Mouse (Mus musculus) frontal cortex, adult (tissue): ENCODE measurements around the gene Veph1.
A peak's percentile ranks its signal among the peaks of the same experiment; 100 is the strongest.

ENCODE experiments used
- ATAC-seq: cut with Nextera tagmentation; 2 replicates; pipeline ENCODE4 v1.9.2; 2017; ENCODE audit warnings: mild to moderate bottlenecking, moderate library complexity, mixed read lengths; ENCODE audit not compliant: low TSS enrichment

Gene Veph1

GRCm38 (mm10) chr3:66296545-66296944, at the start of gene Veph1:
TSS of gene Veph1 (minus strand) at chr3:66296837.
- no peak for ATAC-seq

GRCm38 (mm10) chr3:66340742-66341141, 44.1 kb upstream of the Veph1 start:
- no peak for ATAC-seq

- no peak for ATAC-seq
Observed at GRCm38 (mm10) chr3:66332401-66332729, 35.7 kb upstream of the Veph1 start.

DNA sequence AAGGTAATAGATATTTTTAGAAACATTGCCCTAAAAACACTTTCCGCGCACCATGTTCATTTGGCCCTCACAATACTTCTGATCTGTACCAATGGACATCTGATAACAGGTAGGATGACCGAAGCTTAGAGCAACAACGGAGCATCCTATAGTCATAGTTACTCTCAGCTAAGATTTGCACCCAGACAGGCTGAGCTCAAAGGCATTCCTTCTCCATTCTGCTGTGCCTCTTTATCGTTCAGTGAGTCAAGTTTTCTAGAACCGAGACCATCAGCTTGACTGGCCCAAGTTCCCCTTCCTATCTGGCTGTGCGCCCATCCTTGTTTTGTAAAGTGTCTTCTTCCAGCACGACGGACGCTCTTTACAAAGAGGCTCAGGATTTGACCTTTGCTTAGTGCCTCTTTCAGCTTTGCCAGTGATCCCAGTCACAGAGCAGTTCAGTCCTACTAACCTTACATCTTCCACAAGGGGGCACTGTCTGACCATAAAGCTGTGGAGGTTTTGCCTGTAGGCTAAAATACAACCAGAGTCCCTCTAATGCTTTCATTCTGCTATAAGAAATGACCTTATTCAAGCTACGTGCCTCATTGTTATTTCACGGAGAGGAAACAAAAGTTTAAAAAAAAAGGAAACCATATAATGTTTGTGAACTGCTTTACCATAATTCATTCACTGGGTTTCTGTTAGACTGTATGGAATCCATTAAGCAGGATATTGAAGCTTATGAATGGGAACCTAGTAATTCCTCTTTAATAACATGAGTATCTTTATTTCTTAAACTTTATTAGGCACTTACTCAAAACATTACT, 35.2 kb upstream of the Veph1 start:
- ATAC-seq = peak; percentile 99

DNA sequence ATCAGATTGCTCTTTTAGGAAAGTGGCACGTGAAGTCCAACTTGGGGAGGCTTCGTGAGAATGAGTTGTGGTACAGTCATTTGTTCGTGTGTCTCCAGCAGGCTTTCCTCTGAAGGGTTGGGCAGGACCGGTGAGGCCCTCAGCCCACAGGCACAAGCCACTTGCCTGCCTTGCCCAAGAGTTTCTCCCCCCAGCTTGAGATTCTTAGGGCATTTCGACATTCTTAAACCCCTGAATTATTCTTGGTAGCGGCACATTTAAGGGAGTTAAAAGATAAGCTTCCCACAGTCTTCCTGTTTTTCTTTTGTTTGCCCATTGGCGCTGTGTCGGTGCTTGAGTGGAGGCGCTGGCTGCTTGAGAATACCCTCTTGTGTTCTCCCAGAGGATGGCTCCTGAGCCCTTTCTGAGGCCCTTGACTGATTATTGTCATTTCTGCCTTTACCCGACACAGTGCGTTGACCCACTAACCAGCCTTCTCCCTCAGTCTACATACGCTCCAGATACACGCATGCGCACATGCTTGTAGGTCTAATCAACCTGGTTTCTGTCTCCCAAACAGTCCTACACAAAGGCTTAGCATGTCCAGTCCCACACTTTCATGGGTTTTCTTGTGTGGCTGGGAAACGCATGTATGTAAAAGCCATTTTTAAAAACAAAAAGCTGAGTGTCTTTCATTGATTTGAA, 34.4 kb upstream of the Veph1 start:
- no peak for ATAC-seq

DNA sequence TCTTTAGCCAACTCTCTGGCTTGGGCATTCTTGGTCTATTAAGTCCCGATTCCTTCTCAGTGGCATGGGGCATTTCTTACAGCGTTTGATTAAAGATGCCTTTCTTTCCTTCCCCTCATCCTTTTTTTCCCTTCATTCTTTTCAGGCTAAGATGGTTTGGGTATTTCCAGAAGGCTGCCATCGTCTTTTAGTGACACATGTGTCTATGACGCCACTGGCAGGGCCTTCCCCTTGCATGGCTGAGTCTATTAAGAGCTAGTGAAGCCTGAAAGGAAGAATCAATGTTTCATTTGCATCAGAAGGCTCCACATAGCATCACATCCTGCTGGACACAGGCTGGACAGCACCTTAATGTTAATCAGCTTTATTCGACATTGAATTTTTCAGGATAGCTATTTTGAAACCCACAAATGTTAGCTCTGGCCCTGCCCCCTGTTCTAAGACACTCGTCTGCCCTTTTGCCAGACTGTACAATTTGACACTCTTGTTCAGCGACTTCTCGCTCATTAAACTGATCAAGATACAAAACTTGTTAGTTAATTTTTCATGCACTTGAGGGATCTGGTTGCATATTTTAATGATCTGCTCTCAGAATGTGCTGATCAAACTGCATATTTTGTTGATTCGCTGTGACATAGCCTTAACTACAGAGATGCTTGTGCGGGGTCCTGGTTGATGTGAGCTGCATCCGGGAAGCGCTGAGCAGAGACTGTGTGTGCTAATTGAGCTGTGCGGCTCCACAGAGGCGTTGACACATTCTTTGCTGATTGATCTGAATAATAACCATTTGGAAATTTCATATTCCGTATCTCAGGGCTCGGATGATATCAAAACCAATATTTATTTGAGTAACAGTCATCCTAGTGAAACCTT, 29.6 kb upstream of the Veph1 start:
- ATAC-seq = no peak

GRCm38 (mm10) chr3:66325486-66325951, 28.9 kb upstream of the Veph1 start:
- ATAC-seq = no peak

- ATAC-seq = no peak
Observed at GRCm38 (mm10) chr3:66314793-66315715, 18.4 kb upstream of the Veph1 start.

GRCm38 (mm10) chr3:66310586-66310985, 13.9 kb upstream of the Veph1 start:
- ATAC-seq = no peak

- ATAC-seq = no peak
Observed at GRCm38 (mm10) chr3:66309531-66309930, 12.9 kb upstream of the Veph1 start.

GRCm38 (mm10) chr3:66295236-66295635, 1.4 kb downstream of the Veph1 start:
- no peak for ATAC-seq

GRCm38 (mm10) chr3:66294729-66295128, 1.9 kb downstream of the Veph1 start:
- no peak for ATAC-seq

DNA sequence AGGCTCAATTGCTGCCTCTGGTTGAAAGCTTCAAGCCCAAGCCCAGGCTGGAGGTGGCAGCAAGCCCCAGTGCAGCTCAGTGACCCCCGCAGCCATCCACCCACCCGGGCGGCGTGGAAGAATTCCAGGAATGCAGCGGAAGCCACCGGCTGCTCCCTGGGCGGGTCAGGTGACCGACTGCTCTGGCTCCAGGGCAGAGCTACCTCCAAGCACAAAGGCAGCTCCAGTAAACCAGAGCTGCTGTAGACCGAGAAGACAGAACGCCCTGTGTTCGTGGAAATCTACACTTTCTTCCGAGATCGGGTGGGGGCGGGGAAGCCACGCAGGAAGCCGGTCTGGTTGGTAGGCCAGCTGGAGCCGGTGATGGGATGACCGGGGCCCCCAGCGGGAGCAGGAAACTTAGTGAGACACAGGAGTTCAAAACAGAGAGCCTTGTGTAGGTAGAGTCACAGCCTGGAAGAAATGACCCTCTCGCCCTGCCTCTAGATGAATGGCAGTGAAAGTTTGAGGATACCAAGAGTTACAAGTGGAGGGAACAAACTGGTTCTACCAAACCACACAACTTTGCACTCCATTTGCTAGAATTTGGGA, 4.2 kb downstream of the Veph1 start:
- ATAC-seq = peak; percentile 47

- no peak for ATAC-seq
Observed at GRCm38 (mm10) chr3:66263270-66263669, 33.4 kb downstream of the Veph1 start.

DNA sequence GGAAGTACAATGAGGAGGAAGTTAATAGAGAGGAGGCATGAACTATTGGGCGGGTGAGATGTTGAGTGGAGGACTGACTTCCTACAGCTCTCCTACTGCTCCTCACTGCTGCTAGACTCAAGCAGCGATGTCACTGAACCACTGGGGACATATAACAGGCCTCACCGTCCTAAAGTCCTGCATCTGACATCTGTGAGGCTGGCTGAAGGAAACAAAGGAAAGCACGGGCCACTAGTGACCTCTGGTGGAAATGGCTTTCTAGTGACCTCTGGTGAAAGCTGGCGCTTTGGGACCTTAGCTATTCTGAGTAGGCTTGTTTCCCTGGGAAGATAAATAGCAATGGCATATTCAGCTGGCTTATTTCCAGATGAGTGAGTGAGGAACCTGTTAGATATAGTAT, 34.3 kb downstream of the Veph1 start:
- ATAC-seq = no peak

DNA sequence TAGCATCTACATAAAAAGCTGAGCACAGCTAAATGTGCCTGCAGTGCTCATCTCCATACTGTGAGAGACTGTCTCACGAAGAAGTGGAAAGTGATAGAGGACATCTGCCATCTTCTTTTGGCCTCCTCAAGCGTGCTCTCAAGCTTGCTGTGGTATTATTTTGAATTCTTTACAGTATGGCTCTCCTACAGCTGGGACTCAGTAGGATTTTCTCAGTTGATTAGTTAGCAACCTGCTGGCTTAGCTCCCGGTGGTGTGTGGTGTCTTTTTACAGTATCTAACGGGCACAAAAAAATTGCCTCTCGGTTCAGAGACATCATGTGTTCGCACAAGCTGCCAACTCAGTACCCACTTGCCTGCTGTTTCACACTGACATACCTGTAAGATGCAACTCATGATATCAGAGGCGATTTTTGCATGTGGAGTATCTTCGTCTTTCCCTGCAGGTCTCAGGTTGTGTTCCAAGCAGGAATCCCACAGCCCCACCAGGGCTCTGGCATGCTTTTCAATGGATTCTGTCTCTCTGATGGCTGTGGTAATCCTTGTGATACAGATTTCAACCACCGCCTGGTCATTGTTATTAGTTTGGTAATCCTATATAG, 42.0 kb downstream of the Veph1 start:
- ATAC-seq = peak; percentile 94

DNA sequence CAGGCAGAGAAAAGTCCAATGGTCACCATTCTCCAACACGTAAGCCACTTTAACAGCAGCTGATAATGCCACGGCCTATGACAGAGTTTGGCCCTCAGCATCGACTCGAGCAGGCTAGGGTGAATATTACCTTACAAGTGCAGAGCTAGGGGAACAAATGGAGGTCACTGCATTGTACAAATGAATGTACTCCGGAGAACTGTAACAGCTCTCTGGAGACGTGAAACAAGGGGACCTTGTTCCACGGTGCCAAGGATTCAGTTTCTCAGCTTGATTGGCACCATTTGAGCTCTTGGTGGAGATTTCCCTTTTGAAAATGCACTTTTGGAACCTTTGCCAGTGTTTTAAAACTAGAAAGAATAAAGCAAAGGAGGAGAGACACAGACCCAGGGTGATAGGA, 44.8 kb downstream of the Veph1 start:
- no peak for ATAC-seq

DNA sequence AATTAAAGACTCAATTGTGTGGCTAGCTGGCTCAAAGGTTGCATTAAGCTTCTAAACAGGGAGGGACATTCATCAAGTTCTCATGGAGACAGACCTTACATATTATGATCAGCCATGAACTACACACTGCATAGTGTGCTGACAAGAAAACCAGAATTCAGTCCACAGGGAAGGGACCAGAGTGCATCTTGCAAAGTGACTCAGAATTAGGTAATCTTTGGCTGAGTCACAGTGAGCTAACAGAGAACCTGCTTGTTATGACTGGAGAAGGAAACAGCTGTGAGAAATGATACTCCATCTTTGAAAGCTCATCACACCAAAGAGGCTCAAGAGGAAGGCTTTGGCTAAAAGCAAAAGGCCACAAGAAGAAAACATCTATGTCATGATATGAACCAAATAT, 56.2 kb downstream of the Veph1 start:
- ATAC-seq = peak; percentile 84

- peak; percentile 86 for ATAC-seq
Observed at GRCm38 (mm10) chr3:66236234-66236871, 60.3 kb downstream of the Veph1 start.
